Mouse (Mus musculus): ENCODE results near the gene Apex1.
"Not testable (repeated sequence)": the region's sequence is repeated elsewhere in the genome, so short reads cannot be mapped to it uniquely, and the experiment has no call there.

Apex1 gene

GRCm38 (mm10) chr14:50969041-50969440 lies 44.3 kb downstream of the Apex1 start:
- DNase-seq (ENCODE audit: low spot score in 2 of 2) = no peak

GRCm38 (mm10) chr14:50969558-50970544 lies 45.1 kb downstream of the Apex1 start:
- no peak for DNase-seq (ENCODE audit: low spot score in 2 of 2)

DNA sequence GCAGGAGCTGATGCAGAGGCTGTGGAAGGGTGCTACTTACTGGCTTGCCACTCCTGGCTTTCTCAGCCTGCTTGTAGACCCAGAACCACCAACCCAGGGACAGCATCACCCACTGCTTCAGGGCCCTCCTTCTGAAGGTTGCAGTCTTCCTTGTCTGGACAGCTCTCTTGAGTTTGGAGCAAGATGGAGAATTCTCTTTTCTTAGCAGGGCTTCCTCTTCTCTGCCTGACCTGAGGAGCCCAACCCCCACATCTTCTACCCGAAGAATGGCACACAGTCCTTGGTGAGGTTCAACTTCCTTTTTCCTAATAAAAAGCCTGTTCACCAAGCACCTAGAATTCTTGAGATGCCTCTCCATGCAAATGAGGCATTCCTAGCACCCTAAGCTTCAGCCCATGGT lies 46.1 kb downstream of the Apex1 start:
- DNase-seq (ENCODE audit: low spot score in 2 of 2) = no peak

- DNase-seq (ENCODE audit: low spot score in 2 of 2) = not testable (repeated sequence)
Observed at GRCm38 (mm10) chr14:50973054-50973453, 48.3 kb downstream of the Apex1 start.

DNA sequence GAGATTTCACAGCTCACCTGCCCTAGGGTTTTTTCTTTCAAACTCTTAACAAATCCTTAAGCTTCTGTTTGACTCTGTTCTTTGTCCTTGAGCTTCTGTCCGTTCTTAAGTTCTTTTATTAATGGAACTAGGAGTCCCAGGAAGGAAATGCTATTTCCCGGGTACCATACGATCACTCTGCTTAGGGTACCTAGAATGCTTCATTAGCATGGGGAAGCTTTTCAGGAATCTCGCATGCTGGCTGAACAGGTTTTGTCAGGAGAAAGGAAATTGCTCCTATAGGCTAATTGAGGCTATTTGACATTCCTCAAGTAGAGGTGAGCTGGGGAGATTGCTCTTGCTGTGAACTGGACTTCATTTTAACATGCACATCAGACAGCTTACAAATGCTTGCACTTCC lies 48.9 kb downstream of the Apex1 start:
- no peak for DNase-seq (ENCODE audit: low spot score in 2 of 2)

GRCm38 (mm10) chr14:50975001-50975400 lies 50.2 kb downstream of the Apex1 start:
- DNase-seq (ENCODE audit: low spot score in 2 of 2) = no peak

- DNase-seq (ENCODE audit: low spot score in 2 of 2) = peak; percentile 40 to 58
Observed at GRCm38 (mm10) chr14:50976674-50977073, 51.9 kb downstream of the Apex1 start.

Data from spleen, postnatal 36 days (tissue).